Mouse (Mus musculus) forebrain, embryonic 11.5 days (tissue): ENCODE results near the gene Rec8. TPM values are rescaled to one million over a fixed set of nuclear protein-coding genes. Genes with fewer than 3 reads are reported as not detected.

ENCODE experiments used
- ATAC-seq: fragments of 200-750 bp; cut with Nextera tagmentation; replicated peaks from 2 replicates; pipeline ENCODE4 v1.8.0; 2017; ENCODE audit warnings: moderate TSS enrichment; ENCODE audit not compliant: low FRiP score
- DNase-seq: peaks from one replicate; pipeline ENCODE4 v3.0.0-alpha.2; 2017; ENCODE audit warnings: low spot score
- H3K27ac ChIP-seq: fragments of 300-500 bp; sonication (generic); 2 replicates; pipeline ENCODE4 v1.5.1; 2014; ENCODE audit warnings: low read depth, low read length
- H3K27me3 ChIP-seq: fragments of 300-500 bp; sonication (generic); 2 replicates; pipeline ENCODE4 v1.6.1; 2014; ENCODE audit warnings: mild to moderate bottlenecking, low read length, mixed read lengths; ENCODE audit not compliant: control insufficient read depth, insufficient read depth
- H3K36me3 ChIP-seq: fragments of 300-500 bp; sonication (generic); 2 replicates; pipeline ENCODE4 v1.6.1; 2014; ENCODE audit warnings: mild to moderate bottlenecking, low read length, moderate library complexity, mixed read lengths; ENCODE audit not compliant: control insufficient read depth, insufficient read depth
- H3K4me1 ChIP-seq: fragments of 300-500 bp; sonication (generic); replicated peaks from 2 replicates; pipeline ENCODE4 v1.6.1; 2014; ENCODE audit warnings: low read length, mixed read lengths; ENCODE audit not compliant: control insufficient read depth, insufficient read depth
- H3K4me2 ChIP-seq: fragments of 300-500 bp; sonication (generic); 2 replicates; pipeline ENCODE4 v1.6.1; 2014; ENCODE audit warnings: low read depth, mild to moderate bottlenecking, low read length, moderate library complexity, mixed read lengths; ENCODE audit not compliant: severe bottlenecking
- H3K4me3 ChIP-seq: fragments of 300-500 bp; sonication (generic); 2 replicates; pipeline ENCODE4 v1.5.1; 2014; ENCODE audit warnings: low read depth, low read length
- H3K9ac ChIP-seq: fragments of 300-500 bp; sonication (generic); 2 replicates; pipeline ENCODE4 v1.6.1; 2014; ENCODE audit warnings: low read length
- H3K9me3 ChIP-seq: fragments of 300-500 bp; sonication (generic); 2 replicates; pipeline ENCODE4 v1.6.1; 2016; ENCODE audit warnings: low read length, mixed read lengths; ENCODE audit not compliant: control insufficient read depth
- WGBS: fragments of 180-500 bp; shearing (Covaris S2); extraction: QIAGEN DNeasy Blood & Tissue Kit; methylation state at CpG from one replicate; pipeline ENCODE4 v1.1.7; 2014; 5-methylcytosine and 5-hydroxymethylcytosine counted together
- polyA plus RNA-seq: library from polyadenylated mRNA; unstranded; fragments of >200 nt; fragmentation: Nextera tagmentation; extraction: Ambion mirVana; gene quantifications from 2 replicates; pipeline ENCODE4 v1.2.1, GENCODE M21; 2014

The Rec8 gene
- polyA plus RNA-seq: 4.8 and 5.5 TPM in 2 replicates

DNA sequence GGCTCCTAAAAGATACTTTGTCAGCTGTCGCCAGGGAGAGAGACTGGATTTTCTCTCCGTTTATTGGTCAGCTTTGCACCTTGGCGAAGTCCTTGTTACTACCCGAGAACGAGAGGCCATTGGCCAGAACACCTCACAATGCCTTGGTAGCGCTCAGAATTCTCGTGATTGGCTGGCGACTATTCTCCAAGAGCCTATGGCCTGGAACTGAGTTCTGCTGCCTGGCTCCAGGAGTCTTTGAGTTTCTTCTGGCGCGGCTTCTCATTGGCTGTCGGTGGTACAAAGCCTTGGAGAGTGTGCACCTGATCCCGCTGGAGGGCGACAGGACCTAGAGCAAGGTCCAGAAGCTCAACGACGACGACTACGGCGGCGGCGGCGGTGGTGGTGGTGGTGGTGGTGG, at the start of gene Rec8:
Gene Rec8, plus strand, starts transcription at position 216 of the 400 bp plus-strand sequence.
- Histone ChIP-seq H3K9ac (peak within 1 kb of the TSS; percentile 8; the same call in 1 of the 2 replicates), H3K4me1 (peaks cover 3% of the 10 kb centered on the region; the same call in 1 of the 2 replicates), H3K4me3 (peak within 1 kb of the TSS; percentile 12), H3K4me2 (peak within 1 kb of the TSS; percentile 31; the same call in 1 of the 2 replicates), H3K27me3 (no peaks in the 10 kb centered on the region), H3K27ac (no peak within 1 kb of the TSS), H3K9me3 (no peaks in the 10 kb centered on the region), H3K36me3 (no peaks in the 10 kb centered on the region)
- DNase-seq (peak; percentile 62), ATAC-seq (peak; percentile 67)
- WGBS: 16% methylated on average over 21 of the region's 21 CpGs

DNA sequence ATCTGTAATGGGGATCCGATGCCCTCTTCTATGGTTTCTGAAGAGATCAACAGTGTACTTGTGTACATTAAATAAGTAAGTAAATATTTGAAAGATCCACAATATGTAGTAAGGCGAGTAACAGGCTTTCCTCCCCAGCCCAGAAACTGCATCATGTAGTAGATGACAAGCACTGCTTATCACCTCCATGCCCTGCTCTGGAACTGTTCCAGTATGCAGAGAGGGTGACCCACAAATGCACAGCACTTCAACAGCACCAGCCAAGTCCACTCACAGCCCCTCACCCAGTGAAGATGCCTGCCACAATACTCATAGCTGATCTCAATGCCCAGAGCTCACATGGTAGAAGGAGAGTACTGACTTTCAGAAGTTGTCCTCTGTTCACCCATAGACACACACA, 47.2 kb upstream of the Rec8 start:
- no peak for DNase-seq
- Histone ChIP-seq H3K9me3 (no peaks in the 10 kb centered on the region), H3K27me3 (no peaks in the 10 kb centered on the region), H3K9ac (no peak overlapping the region), H3K36me3 (peaks cover 2% of the 10 kb centered on the region; the same call in 1 of the 2 replicates), H3K4me2 (no peak overlapping the region), H3K4me1 (no peaks in the 10 kb centered on the region), H3K27ac (no peak overlapping the region), H3K4me3 (no peak overlapping the region)
- ATAC-seq: no peak
- WGBS: 81% methylated on average over 2 of the region's 2 CpGs

- ATAC-seq: no peak
- no peak overlapping the region for H3K9ac ChIP-seq
- no peak for DNase-seq
- H3K27ac ChIP-seq: no peak overlapping the region
- H3K4me2 ChIP-seq: no peak overlapping the region
- H3K9me3 ChIP-seq: no peaks in the 10 kb centered on the region
- no peaks in the 10 kb centered on the region for H3K4me1 ChIP-seq
- no peak overlapping the region for H3K4me3 ChIP-seq
- no peaks in the 10 kb centered on the region; the same call in 1 of the 2 replicates for H3K36me3 ChIP-seq
- no peaks in the 10 kb centered on the region for H3K27me3 ChIP-seq
These were observed 46.1 kb upstream of the Rec8 start for GRCm38 (mm10) chr14:55571760-55572159.

- WGBS: 78% methylated on average over 7 of the region's 8 CpGs
- no peak for ATAC-seq
These were observed 42.5 kb upstream of the Rec8 start, which contains the start of gene Fitm1 for GRCm38 (mm10) chr14:55575302-55575701. Gene Fitm1, plus strand, starts transcription at chr14:55575617.

GRCm38 (mm10) chr14:55575711-55576110, 42.1 kb upstream of the Rec8 start:
- Histone ChIP-seq H3K4me1 (no peaks in the 10 kb centered on the region), H3K36me3 (no peaks in the 10 kb centered on the region; the same call in 1 of the 2 replicates), H3K9me3 (no peaks in the 10 kb centered on the region), H3K27ac (no peak overlapping the region), H3K9ac (no peak overlapping the region), H3K4me3 (no peak overlapping the region), H3K27me3 (no peaks in the 10 kb centered on the region), H3K4me2 (no peak overlapping the region)
- DNase-seq: no peak
- WGBS: 77% methylated on average over 13 of the region's 13 CpGs
- ATAC-seq: no peak

More at GRCm38 (mm10) chr14:55575302-55575701, 42.5 kb upstream of the Rec8 start, which contains the start of gene Fitm1:
- Histone ChIP-seq H3K36me3 (no peaks in the 10 kb centered on the region), H3K4me2 (no peak within 1 kb of the TSS), H3K9ac (no peak within 1 kb of the TSS), H3K27ac (no peak within 1 kb of the TSS), H3K4me1 (no peaks in the 10 kb centered on the region), H3K27me3 (no peaks in the 10 kb centered on the region), H3K4me3 (no peak within 1 kb of the TSS), H3K9me3 (no peaks in the 10 kb centered on the region)
- no peak for DNase-seq

- no peak overlapping the region for H3K4me2 ChIP-seq
- ATAC-seq (no peak), DNase-seq (no peak)
- H3K27ac ChIP-seq: no peak overlapping the region
- H3K27me3 ChIP-seq: no peaks in the 10 kb centered on the region
- no peaks in the 10 kb centered on the region for H3K9me3 ChIP-seq
- H3K4me3 ChIP-seq: no peak overlapping the region
- no peak overlapping the region for H3K9ac ChIP-seq
- WGBS: 78% methylated on average over 16 of the region's 16 CpGs
- no peaks in the 10 kb centered on the region for H3K4me1 ChIP-seq
- no peaks in the 10 kb centered on the region; the same call in 1 of the 2 replicates for H3K36me3 ChIP-seq
These were observed 41.5 kb upstream of the Rec8 start for GRCm38 (mm10) chr14:55576376-55576775.

- Histone ChIP-seq H3K36me3 (no peaks in the 10 kb centered on the region; the same call in 1 of the 2 replicates), H3K27me3 (no peaks in the 10 kb centered on the region), H3K27ac (peak within 1 kb of the TSS; percentile 51), H3K4me2 (peak within 1 kb of the TSS; percentile 85), H3K9me3 (no peaks in the 10 kb centered on the region), H3K9ac (peak within 1 kb of the TSS; percentile 89), H3K4me1 (no peaks in the 10 kb centered on the region), H3K4me3 (peak within 1 kb of the TSS; percentile 59)
- DNase-seq (peak; percentile 88), ATAC-seq (peak; percentile 89)
- WGBS: under 1% methylated on average over 30 of the region's 32 CpGs
These were observed 39.8 kb upstream of the Rec8 start, which contains the start of gene Psme1 for GRCm38 (mm10) chr14:55577871-55578667. Gene Psme1, plus strand, starts transcription at chr14:55578123.

DNA sequence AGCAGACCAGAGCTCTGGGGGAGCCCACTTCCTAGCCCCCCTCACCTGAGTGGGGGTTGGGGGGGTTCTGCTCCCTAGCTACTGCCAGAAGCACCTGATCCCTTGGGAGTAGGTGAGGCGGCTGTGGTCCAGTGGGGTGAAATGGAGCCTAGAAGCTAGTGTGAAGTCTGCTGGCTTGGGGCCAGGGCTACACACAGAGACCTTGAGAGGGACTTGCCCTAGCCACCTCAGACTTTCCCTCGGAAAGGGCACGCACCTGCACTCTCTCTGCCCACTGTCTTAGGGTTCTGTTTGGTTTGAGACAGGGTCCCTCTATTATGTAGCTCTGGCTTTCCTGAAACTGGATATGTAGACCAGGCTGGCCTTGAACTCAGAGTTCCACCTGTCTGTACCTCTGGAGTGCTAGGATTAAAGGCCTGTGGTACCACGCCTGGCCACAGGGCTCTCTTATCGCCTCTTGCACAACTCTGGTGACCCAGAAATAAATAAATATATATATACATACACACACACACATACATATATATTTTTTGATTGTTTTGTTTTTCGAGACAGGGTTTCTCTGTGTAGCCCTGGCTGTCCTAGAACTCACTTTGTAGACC, 39.1 kb upstream of the Rec8 start:
- ATAC-seq (peak; percentile 14; the same call in 1 of the 2 replicates), DNase-seq (no peak)
- WGBS: 39% methylated on average over 6 of the region's 6 CpGs
- Histone ChIP-seq H3K9me3 (no peaks in the 10 kb centered on the region), H3K27ac (peak overlapping the region; percentile 51; the same call in 1 of the 2 replicates), H3K4me1 (no peaks in the 10 kb centered on the region), H3K4me2 (peak overlapping the region; percentile 85), H3K36me3 (no peaks in the 10 kb centered on the region; the same call in 1 of the 2 replicates), H3K4me3 (peak overlapping the region; percentile 59), H3K27me3 (no peaks in the 10 kb centered on the region), H3K9ac (peak overlapping the region; percentile 89)
